ENCODE assay signal across 24 mouse cellular contexts in genomic region chr10:45583310-45583709, GRCm38 (mm10). TPM values are rescaled to one million over a fixed set of nuclear protein-coding genes. Genes with fewer than 3 reads are reported as not detected.
DNase-seq lines count a peak whose midpoint lies in the region; ATAC-seq and TF ChIP-seq lines count a peak whose summit lies in the region.
"Had no signal": no experiment of that assay in that cellular context is flagged by ENCODE, and none has a peak within 500 bp of the region (broad histone marks: within the 10 kb centered on the region; RNA-seq: fewer than 3 reads in every experiment).

No protein-coding gene starts in this region.

- peak; percentile 50; the same call in 1 of the 2 replicates for TF ChIP-seq EP300 in liver, postnatal 0 days (IDR thresholded peaks at IDR 0.05; ENCODE audit: low read depth)

- ATAC-seq in erythroblast, adult 5-6 weeks (replicated peaks; ENCODE audit: low FRiP score, poor library complexity, severe bottlenecking) = peak; percentile 56
- ATAC-seq in liver, embryonic 12.5 days = peak; percentile 80
- peak; percentile 29 for ATAC-seq in liver, postnatal 0 days
- no peak for ATAC-seq in hindbrain, embryonic 14.5 days (ENCODE audit: low FRiP score)
- ATAC-seq: forebrain, embryonic 14.5 days; hindbrain, postnatal 0 days; intestine, embryonic 15.5 days had no signal

- 20% methylated on average over 1 of the region's 1 CpGs for WGBS in liver, embryonic 12.5 days (ENCODE audit: insufficient replicate concordance)
- 53% methylated on average over 1 of the region's 1 CpGs for WGBS in liver, postnatal 0 days (ENCODE audit: insufficient replicate concordance)
- WGBS in hindbrain, embryonic 14.5 days = 94% methylated on average over 1 of the region's 1 CpGs

- peak; percentile 26 for DNase-seq in spleen, adult 12 weeks (ENCODE audit: low spot score)
- DNase-seq in spleen, adult 18-20 months = no peak
- no peak for DNase-seq in liver, postnatal 0 days
- no peak for DNase-seq in gastrocnemius, adult 2 months
- no peak for DNase-seq in left cerebral cortex, postnatal 14 days (ENCODE audit: low spot score in 2 of 2)
- DNase-seq in hindbrain, embryonic 14.5 days (ENCODE audit: low spot score) = no peak
- DNase-seq: adrenal gland, postnatal 14 days; cerebellum, adult 11-12 months; cerebellum, adult 9-11 months; gastrocnemius, postnatal 10 days; heart, postnatal 14 days; kidney, adult 2 months; kidney, postnatal 36 days; lung, postnatal 36 days; thymus, adult 2 months; thymus, postnatal 36 days had no signal

- no peak for TF ChIP-seq CTCF in liver, postnatal 0 days (IDR thresholded peaks at IDR 0.05; ENCODE audit: low read depth)
- TF ChIP-seq CTCF in gastrocnemius, adult 2 months (IDR thresholded peaks at IDR 0.05) = no peak

- peaks cover 7% of the 10 kb centered on the region; the same call in 1 of the 2 replicates for H3K36me3 ChIP-seq in liver, embryonic 12.5 days
- no peaks in the 10 kb centered on the region; the same call in 1 of the 2 replicates for H3K36me3 ChIP-seq in liver, postnatal 0 days (replicated peaks; ENCODE audit: insufficient read depth, low read length)
- H3K36me3 ChIP-seq in hindbrain, embryonic 14.5 days (replicated peaks; ENCODE audit: control insufficient read depth, insufficient read depth) = no peaks in the 10 kb centered on the region
- H3K36me3 ChIP-seq: intestine, embryonic 15.5 days; midbrain, embryonic 12.5 days; neural tube, embryonic 13.5 days had no signal

- no peak overlapping the region; the same call in 1 of the 2 replicates for H3K4me3 ChIP-seq in liver, embryonic 12.5 days
- no peak overlapping the region for H3K4me3 ChIP-seq in liver, postnatal 0 days (ENCODE audit: low read depth, low read length)
- no peak overlapping the region for H3K4me3 ChIP-seq in gastrocnemius, adult 2 months
- H3K4me3 ChIP-seq in hindbrain, embryonic 14.5 days (replicated peaks; ENCODE audit: low read length) = no peak overlapping the region
- H3K4me3 ChIP-seq: intestine, embryonic 15.5 days; layer of hippocampus, adult 2 months; midbrain, embryonic 12.5 days; neural tube, embryonic 13.5 days had no signal

- H3K27ac ChIP-seq in liver, embryonic 12.5 days = peak overlapping the region; percentile 97
- H3K27ac ChIP-seq in liver, postnatal 0 days (ENCODE audit: low read depth) = peak overlapping the region; percentile 96
- H3K27ac ChIP-seq in gastrocnemius, adult 2 months = no peak overlapping the region
- H3K27ac ChIP-seq in hindbrain, embryonic 14.5 days = no peak overlapping the region
- H3K27ac ChIP-seq: hindbrain, postnatal 0 days; intestine, embryonic 15.5 days; layer of hippocampus, adult 2 months; midbrain, embryonic 12.5 days; neural tube, embryonic 13.5 days had no signal

- intact Hi-C loops in gastrocnemius, adult 2 months (cut with DNase I) = no loop called here
- intact Hi-C loops in left cerebral cortex, postnatal 14 days (cut with DNase I) = no loop called here

- no peaks in the 10 kb centered on the region for H3K9me3 ChIP-seq in liver, embryonic 12.5 days (replicated peaks)
- no peaks in the 10 kb centered on the region for H3K9me3 ChIP-seq in liver, postnatal 0 days (ENCODE audit: low read length)
- no peaks in the 10 kb centered on the region for H3K9me3 ChIP-seq in hindbrain, embryonic 14.5 days (ENCODE audit: control insufficient read depth, low read length)
- H3K9me3 ChIP-seq: intestine, embryonic 15.5 days; midbrain, embryonic 12.5 days; neural tube, embryonic 13.5 days had no signal

- no peaks in the 10 kb centered on the region for H3K27me3 ChIP-seq in liver, embryonic 12.5 days (replicated peaks)
- H3K27me3 ChIP-seq in liver, postnatal 0 days (ENCODE audit: insufficient read depth, low read length) = no peaks in the 10 kb centered on the region
- no peaks in the 10 kb centered on the region for H3K27me3 ChIP-seq in hindbrain, embryonic 14.5 days (ENCODE audit: control insufficient read depth, insufficient read depth, low read length)
- H3K27me3 ChIP-seq: intestine, embryonic 15.5 days; midbrain, embryonic 12.5 days; neural tube, embryonic 13.5 days had no signal

- peak overlapping the region; percentile 72 for H3K4me2 ChIP-seq in liver, embryonic 12.5 days
- peak overlapping the region; percentile 64 for H3K4me2 ChIP-seq in liver, postnatal 0 days (ENCODE audit: low read depth, low read length)
- no peak overlapping the region for H3K4me2 ChIP-seq in hindbrain, embryonic 14.5 days (replicated peaks)
- H3K4me2 ChIP-seq: intestine, embryonic 15.5 days; midbrain, embryonic 12.5 days; neural tube, embryonic 13.5 days had no signal

- peak overlapping the region; percentile 65; the same call in 1 of the 2 replicates for H3K9ac ChIP-seq in liver, embryonic 12.5 days
- H3K9ac ChIP-seq in liver, postnatal 0 days (replicated peaks) = 0 out of 2 replicates have a peak overlapping the region, but pooled peaks have one; percentile 45
- no peak overlapping the region for H3K9ac ChIP-seq in hindbrain, embryonic 14.5 days
- H3K9ac ChIP-seq: intestine, embryonic 15.5 days; midbrain, embryonic 12.5 days; neural tube, embryonic 13.5 days had no signal

- H3K4me1 ChIP-seq in liver, embryonic 12.5 days = peaks cover 55% of the 10 kb centered on the region
- peaks cover 8% of the 10 kb centered on the region for H3K4me1 ChIP-seq in liver, postnatal 0 days (ENCODE audit: insufficient read depth)
- H3K4me1 ChIP-seq in hindbrain, embryonic 14.5 days (replicated peaks; ENCODE audit: control insufficient read depth, insufficient read depth, low read length) = 0 out of 2 replicates have a peak, but pooled peaks cover 3% of the 10 kb centered on the region
- H3K4me1 ChIP-seq: intestine, embryonic 15.5 days; neural tube, embryonic 13.5 days had no signal

RNA-seq across cellular contexts. Expression of gene Hace1, which starts 5.7 kb away (rescaled TPM):
- 109 and 149 TPM in 2 replicates for total RNA-seq in erythroblast, adult 5-6 weeks (2015; ENCODE audit: low replicate concordance)
- 146 and 158 TPM in 2 replicates for total RNA-seq in erythroblast, adult 5-6 weeks (2017; ENCODE audit: low replicate concordance)
- polyA plus RNA-seq in liver, embryonic 12.5 days (2016; fragmentation: Nextera tagmentation; extraction: Ambion mirVana) = 38.5 and 44.6 TPM in 2 replicates
- 15.1 and 15.8 TPM in 2 replicates for polyA plus RNA-seq in liver, postnatal 0 days (2015; fragmentation: Nextera tagmentation; extraction: Ambion mirVana)
- total RNA-seq in gastrocnemius, adult 2 months (2021) = 1 to 10 TPM; 2.6 to 4.7 TPM
- 10 to 100 TPM; 37.1 to 37.9 TPM for total RNA-seq in left cerebral cortex, postnatal 14 days (2021)
- 18.7 and 20.7 TPM in 2 replicates for polyA plus RNA-seq in hindbrain, embryonic 14.5 days (2014; fragmentation: Nextera tagmentation; extraction: Ambion mirVana)

Comparison
In these comparisons a context has a peak if more than half of its experiments do, and no peak if none do; other contexts are left out.
1. H3K27ac ChIP-seq: peak in liver, embryonic 12.5 days (single experiment) and liver, postnatal 0 days (single experiment); none in gastrocnemius, adult 2 months (single experiment) and hindbrain, embryonic 14.5 days (single experiment).
2. RNA of gene Hace1, which starts 5.7 kb away (total RNA-seq): 109 to 158 TPM in erythroblast, adult 5-6 weeks and 37.1 to 37.9 TPM in left cerebral cortex, postnatal 14 days; 2.6 to 4.7 TPM in gastrocnemius, adult 2 months; every median in the first group is over 4 times any median in the second.